15 mouse cellular contexts compared by ENCODE assay signal in genomic region chr1:186618285-186618684, GRCm38 (mm10).
DNase-seq lines count a peak whose midpoint lies in the region; ATAC-seq and TF ChIP-seq lines count a peak whose summit lies in the region.
"Had no signal": no experiment of that assay in that cellular context is flagged by ENCODE, and none has a peak within 500 bp of the region (broad histone marks: within the 10 kb centered on the region; RNA-seq: fewer than 3 reads in every experiment).

No protein-coding gene starts in this region.

- TF ChIP-seq CTCF in midbrain, postnatal 0 days (IDR thresholded peaks at IDR 0.05), result no peak
- TF ChIP-seq CTCF in lung, embryonic 14.5 days (IDR thresholded peaks at IDR 0.05; ENCODE audit: low read depth), result no peak

- no peaks in the 10 kb centered on the region for H3K27me3 ChIP-seq in midbrain, embryonic 11.5 days (ENCODE audit: control insufficient read depth, insufficient read depth, low read length)
- H3K27me3 ChIP-seq in midbrain, postnatal 0 days (ENCODE audit: insufficient read depth, low read length), result no peaks in the 10 kb centered on the region
- H3K27me3 ChIP-seq in lung, embryonic 14.5 days (ENCODE audit: insufficient read depth, low read length), result no peaks in the 10 kb centered on the region
- H3K27me3 ChIP-seq: kidney, embryonic 15.5 days; liver, embryonic 13.5 days; Patski had no signal

- H3K9me3 ChIP-seq in midbrain, embryonic 11.5 days (ENCODE audit: control insufficient read depth, low read length), result no peaks in the 10 kb centered on the region
- H3K9me3 ChIP-seq in midbrain, postnatal 0 days (ENCODE audit: low read length), result no peaks in the 10 kb centered on the region
- H3K9me3 ChIP-seq in lung, embryonic 14.5 days (ENCODE audit: low read depth, low read length), result no peaks in the 10 kb centered on the region
- H3K9me3 ChIP-seq: hindbrain, embryonic 10.5 days; kidney, embryonic 15.5 days; liver, embryonic 13.5 days had no signal

- WGBS in midbrain, embryonic 11.5 days, result 88% methylated on average over 6 of the region's 6 CpGs
- WGBS in midbrain, postnatal 0 days, result 85% methylated on average over 6 of the region's 6 CpGs
- WGBS in lung, embryonic 14.5 days, result 63% methylated on average over 6 of the region's 6 CpGs

- DNase-seq in gastrocnemius, adult 18-20 months (ENCODE audit: low spot score), result peak; percentile 59
- no peak for DNase-seq in gastrocnemius, postnatal 36 days
- peak; percentile 70 for DNase-seq in midbrain, embryonic 11.5 days (ENCODE audit: low spot score, missing footprints)
- no peak for DNase-seq in midbrain, postnatal 0 days (ENCODE audit: low spot score)
- peak; percentile 34 for DNase-seq in lung, embryonic 14.5 days
- no peak for DNase-seq in cerebellum, adult 18-20 months
- DNase-seq in kidney, adult 11 months, result no peak
- DNase-seq: cerebellum, adult 2 months; forebrain, postnatal 0 days; left cerebral cortex, postnatal 4 days; liver, embryonic 13.5 days had no signal

- no peak overlapping the region for H3K9ac ChIP-seq in midbrain, embryonic 11.5 days (ENCODE audit: low read length)
- H3K9ac ChIP-seq in midbrain, postnatal 0 days (replicated peaks; ENCODE audit: low read length, poor library complexity, severe bottlenecking), result no peak overlapping the region
- H3K9ac ChIP-seq in lung, embryonic 14.5 days, result no peak overlapping the region
- H3K9ac ChIP-seq: forebrain, postnatal 0 days; kidney, embryonic 15.5 days; liver, embryonic 13.5 days had no signal

- H3K27ac ChIP-seq in midbrain, embryonic 11.5 days (ENCODE audit: low read depth, low read length), result no peak overlapping the region
- H3K27ac ChIP-seq in midbrain, postnatal 0 days (ENCODE audit: low read depth, low read length), result no peak overlapping the region
- no peak overlapping the region for H3K27ac ChIP-seq in lung, embryonic 14.5 days (ENCODE audit: low read depth)
- H3K27ac ChIP-seq: hindbrain, embryonic 10.5 days; kidney, embryonic 15.5 days; liver, embryonic 13.5 days had no signal

- no peak overlapping the region for H3K4me2 ChIP-seq in midbrain, embryonic 11.5 days
- H3K4me2 ChIP-seq in midbrain, postnatal 0 days (ENCODE audit: low read depth, low read length, poor library complexity, severe bottlenecking), result no peak overlapping the region
- H3K4me2 ChIP-seq in lung, embryonic 14.5 days, result no peak overlapping the region
- H3K4me2 ChIP-seq: kidney, embryonic 15.5 days; liver, embryonic 13.5 days had no signal

- ATAC-seq in midbrain, embryonic 11.5 days (ENCODE audit: low FRiP score), result no peak
- ATAC-seq in midbrain, postnatal 0 days (ENCODE audit: low FRiP score), result no peak
- ATAC-seq in lung, embryonic 14.5 days (ENCODE audit: insufficient read depth), result no peak
- ATAC-seq: forebrain, postnatal 0 days; inflammation-experienced regulatory T-cells, adult 6 months; Patski had no signal

- no peaks in the 10 kb centered on the region for H3K36me3 ChIP-seq in midbrain, embryonic 11.5 days (ENCODE audit: control insufficient read depth, insufficient read depth, low read length)
- H3K36me3 ChIP-seq in midbrain, postnatal 0 days (ENCODE audit: insufficient read depth, low read length), result no peaks in the 10 kb centered on the region
- H3K36me3 ChIP-seq in lung, embryonic 14.5 days (ENCODE audit: insufficient read depth), result 0 out of 2 replicates have a peak, but pooled peaks cover 2% of the 10 kb centered on the region
- H3K36me3 ChIP-seq: hindbrain, embryonic 10.5 days; kidney, embryonic 15.5 days; liver, embryonic 13.5 days had no signal

- no peak overlapping the region for H3K4me3 ChIP-seq in midbrain, embryonic 11.5 days (ENCODE audit: low read depth, low read length)
- H3K4me3 ChIP-seq in midbrain, postnatal 0 days (ENCODE audit: low read depth, low read length), result no peak overlapping the region
- no peak overlapping the region for H3K4me3 ChIP-seq in lung, embryonic 14.5 days (ENCODE audit: low read depth, low read length)
- H3K4me3 ChIP-seq: hindbrain, embryonic 10.5 days; kidney, embryonic 15.5 days; liver, embryonic 13.5 days had no signal

- H3K4me1 ChIP-seq in midbrain, embryonic 11.5 days (ENCODE audit: control insufficient read depth, insufficient read depth, low read length), result no peaks in the 10 kb centered on the region
- H3K4me1 ChIP-seq in midbrain, postnatal 0 days (ENCODE audit: insufficient read depth, low read length), result no peaks in the 10 kb centered on the region
- no peaks in the 10 kb centered on the region for H3K4me1 ChIP-seq in lung, embryonic 14.5 days (ENCODE audit: insufficient read depth)
- H3K4me1 ChIP-seq: hindbrain, embryonic 10.5 days; kidney, embryonic 15.5 days; liver, embryonic 13.5 days had no signal

- intact Hi-C loops in gastrocnemius, postnatal 36 days (cut with DNase I), result no loop called here

Comparison
In these comparisons a context has a peak if more than half of its experiments do, and no peak if none do; other contexts are left out.
1. DNase-seq: peak in gastrocnemius, adult 18-20 months (single experiment), midbrain, embryonic 11.5 days (single experiment) and lung, embryonic 14.5 days (single experiment); none in gastrocnemius, postnatal 36 days (0 of 2), midbrain, postnatal 0 days (single experiment), cerebellum, adult 18-20 months (0 of 2) and kidney, adult 11 months (single experiment).